Mouse (Mus musculus): ENCODE data around the gene Pik3r6.

DNA sequence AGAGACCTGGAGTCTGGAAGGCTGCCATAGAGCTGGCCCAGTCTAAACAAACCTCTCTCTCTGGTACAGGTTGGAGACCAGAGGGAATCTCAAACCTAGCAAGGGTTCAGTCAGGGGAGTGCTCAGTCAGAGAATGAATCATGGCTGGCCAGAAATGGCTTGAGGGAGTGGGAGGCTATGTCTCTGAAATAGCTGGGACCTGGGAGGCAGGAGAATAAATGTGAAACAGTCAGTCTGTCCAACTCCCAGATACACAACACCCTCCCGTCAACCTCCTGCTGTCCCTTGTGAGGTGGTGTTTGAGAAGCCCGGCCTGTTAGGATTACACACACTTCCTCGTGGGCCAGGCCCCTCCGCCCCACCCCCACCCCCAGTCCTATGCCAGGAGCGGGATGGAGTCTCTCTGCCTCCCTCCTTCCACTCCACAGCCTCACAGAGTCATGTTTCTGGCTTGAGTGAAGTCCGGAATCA is 97.8 kb downstream of the Pik3r6 start:
- no peak for TF ChIP-seq CTCF (IDR thresholded peaks at IDR 0.05; ENCODE audit: low read depth, low read length)
- TF ChIP-seq POLR2A (IDR thresholded peaks at IDR 0.05; ENCODE audit: borderline replicate concordance, low read depth, low read length): no peak
